Mouse (Mus musculus): Measurements from ENCODE around the gene Wasf1.

DNA sequence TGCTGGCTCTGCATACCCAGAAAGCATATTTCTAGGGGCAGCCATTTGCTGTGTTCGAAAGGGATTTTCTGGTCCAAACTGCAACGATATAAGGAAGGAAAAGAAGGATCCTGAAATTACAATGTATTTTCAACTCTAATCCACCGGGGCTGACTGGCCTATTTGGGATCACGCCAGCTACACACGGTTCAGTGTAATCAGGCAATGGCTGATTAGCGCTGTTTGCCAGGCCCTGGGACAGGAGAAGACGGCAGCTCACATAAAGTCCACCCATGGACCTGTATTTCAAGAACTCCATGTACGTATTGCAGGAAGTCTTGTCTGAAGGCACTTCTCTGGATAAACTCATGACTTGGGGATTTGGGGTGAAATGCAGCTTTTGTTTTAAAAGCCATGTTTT, 25.7 kb upstream of the Wasf1 start:
- TF ChIP-seq CTCF (IDR thresholded peaks at IDR 0.05; ENCODE audit: low read depth) (no peak), EP300 (optimal IDR thresholded peaks at IDR 0.05) (no peak)
